Mouse (Mus musculus) T-helper 2 cell (primary cell): ENCODE measurements around the gene Slit1.

Source experiments
- in situ Hi-C: fragments of 300-600 bp; cut with MboI, MseI; formaldehyde crosslinking; loops from one replicate; pipeline ENCODE4 v1.15.1; 2025; ENCODE audit warnings: high pct_unique_total_duplicates

Slit1 gene

DNA sequence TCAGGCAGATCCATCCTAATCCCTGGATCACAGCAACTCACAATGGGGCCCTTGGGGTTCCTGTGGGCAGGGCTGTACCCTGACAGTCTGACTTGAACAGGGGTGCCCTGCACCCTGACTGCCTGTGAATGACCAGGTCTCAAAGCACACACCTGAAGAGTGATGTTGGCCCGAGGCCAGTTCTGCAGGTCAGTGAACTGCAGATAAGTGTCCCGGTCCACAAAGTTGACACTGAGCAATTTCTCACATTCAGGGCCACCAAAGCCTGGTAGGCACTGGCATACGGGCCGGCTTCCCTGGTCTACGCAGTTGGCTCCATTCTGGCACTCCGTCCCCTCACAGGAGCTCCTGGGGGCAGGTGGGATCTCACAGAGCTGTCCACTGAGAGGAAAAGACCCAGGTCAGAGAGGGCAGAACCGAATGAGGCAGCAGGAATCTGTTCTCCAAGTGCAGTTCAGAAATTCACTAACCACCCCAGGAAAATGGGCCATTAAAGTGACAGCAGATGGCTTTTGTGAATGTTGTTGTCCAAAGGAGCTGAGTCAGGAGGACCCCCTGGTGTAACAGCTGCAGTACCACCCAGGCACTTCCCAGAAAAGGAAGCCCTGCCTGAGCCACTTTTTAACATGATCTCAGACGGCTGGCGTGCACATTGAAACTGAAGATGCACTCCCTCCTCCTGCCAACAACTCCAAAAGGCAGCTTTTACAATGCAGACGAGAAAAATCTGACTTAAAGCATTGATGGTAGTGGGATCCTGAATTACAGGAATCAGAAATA, 137.1 kb downstream of the Slit1 start:
- in situ Hi-C loops: loop anchor here (10.0 kb wide), 1 partner anchor 1958 kb away; no protein-coding TSS in a partner anchor

- in situ Hi-C loops: loop anchor here (10.0 kb wide), 1 partner anchor 1964 kb away; no protein-coding TSS in a partner anchor
Measured at GRCm38 (mm10) chr19:41600647-41601046, 142.8 kb downstream of the Slit1 start.

GRCm38 (mm10) chr19:41597170-41597894, 146.1 kb downstream of the Slit1 start:
- in situ Hi-C loops: no loop called here

GRCm38 (mm10) chr19:41591808-41592207, 151.7 kb downstream of the Slit1 start:
- in situ Hi-C loops: no loop called here

DNA sequence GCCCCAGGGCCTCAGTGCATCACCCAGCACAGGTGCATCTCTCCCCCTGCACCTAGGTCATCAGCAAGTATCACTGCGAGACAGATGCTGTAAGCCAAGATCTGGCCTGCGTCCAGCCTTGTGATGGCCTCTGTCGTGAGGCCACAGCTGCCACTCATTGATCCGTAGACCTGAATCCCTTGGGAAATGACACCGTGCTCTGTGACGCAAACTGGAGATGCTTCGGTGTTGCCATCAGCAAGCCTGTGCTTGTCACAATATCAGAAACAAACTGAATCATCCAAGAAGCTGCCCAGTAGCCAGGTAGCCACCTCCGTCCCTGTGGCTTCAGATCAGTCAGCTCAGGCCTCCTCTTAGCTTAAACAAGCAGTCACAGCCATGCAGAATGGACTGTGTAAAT, 153.8 kb downstream of the Slit1 start:
- in situ Hi-C loops: no loop called here

DNA sequence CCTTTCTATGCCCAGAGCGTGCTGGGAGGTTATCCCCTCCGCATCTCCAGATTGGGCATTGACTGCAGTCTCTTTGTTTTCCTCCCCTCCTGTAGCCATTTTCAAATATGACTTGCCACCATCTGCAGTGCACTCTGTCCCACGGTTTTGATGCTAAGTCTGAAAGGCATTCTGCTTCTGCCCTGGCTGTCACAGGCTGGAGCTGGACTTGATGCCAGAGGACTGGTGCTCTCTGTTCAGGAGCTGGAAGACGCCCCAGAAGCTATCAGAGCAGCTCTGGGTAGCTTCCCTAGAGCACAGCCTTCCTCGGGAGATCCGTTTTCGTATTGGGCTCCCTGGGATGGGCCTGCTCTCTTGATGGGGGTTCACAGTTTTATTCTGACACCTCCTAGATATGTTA, 154.4 kb downstream of the Slit1 start:
- in situ Hi-C loops: no loop called here

DNA sequence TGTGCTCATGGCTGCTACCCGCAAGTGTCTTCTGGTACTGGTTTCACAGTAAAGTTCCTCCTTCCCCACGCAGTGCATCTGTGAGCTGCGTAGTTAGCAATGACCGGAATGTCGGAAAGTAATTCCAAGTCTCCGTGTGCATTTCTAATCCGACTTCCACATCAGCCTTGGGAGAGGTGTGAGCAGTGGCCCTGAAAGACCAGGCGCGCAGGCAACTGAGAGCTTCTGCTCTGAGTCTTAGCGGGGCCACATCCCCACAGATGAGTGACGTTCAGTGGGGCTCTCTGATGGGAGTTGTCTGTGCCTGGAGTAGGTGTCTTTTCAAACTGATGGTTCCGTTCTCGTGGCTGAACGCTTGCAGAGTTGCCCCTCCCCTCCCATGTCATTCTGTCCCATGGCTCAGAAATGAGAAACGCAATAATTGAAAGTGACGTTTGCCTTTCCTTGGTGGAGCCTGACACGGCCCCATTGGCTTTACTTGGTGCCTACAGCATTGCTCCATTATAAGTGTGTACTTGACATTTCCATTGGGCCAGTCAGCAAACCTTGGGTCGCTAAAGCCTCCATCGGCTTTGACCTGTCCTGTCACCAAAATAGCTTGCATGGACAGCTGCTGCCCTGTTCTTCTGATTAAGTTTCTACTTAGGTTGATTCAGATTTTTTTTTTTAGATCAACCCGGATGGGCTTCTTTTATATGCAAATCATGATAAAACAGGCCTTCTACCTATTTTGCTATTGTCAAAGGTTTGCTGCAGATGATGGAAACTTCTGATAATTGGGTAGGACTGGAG, 155.8 kb downstream of the Slit1 start:
- in situ Hi-C loops: no loop called here

GRCm38 (mm10) chr19:41586752-41587151, 156.7 kb downstream of the Slit1 start:
- in situ Hi-C loops: no loop called here

- in situ Hi-C loops: no loop called here
Measured at GRCm38 (mm10) chr19:41582918-41583514, 160.4 kb downstream of the Slit1 start.

- in situ Hi-C loops: no loop called here
Measured at GRCm38 (mm10) chr19:41581706-41582420, 161.6 kb downstream of the Slit1 start, which contains the start of gene Gm340. Gene Gm340 (plus strand): TSS chr19:41582370.

DNA sequence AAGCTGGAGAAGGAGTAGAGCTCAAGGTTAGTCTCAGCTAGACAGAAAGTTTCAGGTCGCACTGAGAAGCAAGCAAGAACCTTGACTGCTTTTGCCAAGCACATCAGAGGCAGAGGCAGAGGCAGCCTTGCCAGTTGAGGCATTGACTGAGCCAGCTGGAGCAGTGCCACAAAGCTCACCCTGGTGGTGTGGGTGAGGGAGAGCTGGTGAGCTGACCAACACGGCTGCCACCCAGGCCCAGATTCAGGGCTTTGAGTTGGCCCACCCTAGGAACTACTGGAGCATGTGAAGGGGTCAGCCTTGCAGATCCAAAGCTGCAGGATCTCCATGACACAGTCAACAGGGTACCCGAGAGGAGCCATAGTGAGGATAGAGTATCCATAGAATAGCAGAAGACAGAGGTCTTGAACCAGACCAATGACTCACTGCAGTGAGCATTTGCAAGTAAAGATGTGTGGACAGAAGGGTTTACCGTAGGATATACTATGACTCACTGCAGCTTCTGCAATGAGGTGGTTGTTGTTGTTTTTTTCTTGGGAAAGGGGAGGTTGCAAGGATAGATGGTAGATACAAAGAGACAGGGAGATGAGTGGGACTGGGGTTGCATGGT, 164.0 kb downstream of the Slit1 start:
- in situ Hi-C loops: no loop called here

DNA sequence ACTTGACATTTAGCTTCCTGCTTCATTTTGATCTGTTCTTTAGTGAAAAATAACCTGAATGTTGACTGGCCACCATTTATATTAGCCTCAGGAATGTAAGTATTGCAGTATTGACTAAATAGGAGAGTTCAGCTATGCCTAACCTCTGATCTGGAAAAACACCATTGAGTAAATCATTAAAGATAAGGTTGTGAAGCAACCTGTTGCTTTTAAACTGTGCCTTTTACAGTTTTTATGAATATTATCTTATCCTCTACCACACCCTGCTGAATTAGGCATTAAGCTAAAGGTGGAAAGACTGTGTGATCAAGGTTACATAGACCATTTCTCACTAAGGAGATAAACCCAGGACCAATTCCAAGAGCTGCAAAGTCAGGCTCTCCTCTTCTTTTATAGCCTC, 165.9 kb downstream of the Slit1 start:
- in situ Hi-C loops: no loop called here

DNA sequence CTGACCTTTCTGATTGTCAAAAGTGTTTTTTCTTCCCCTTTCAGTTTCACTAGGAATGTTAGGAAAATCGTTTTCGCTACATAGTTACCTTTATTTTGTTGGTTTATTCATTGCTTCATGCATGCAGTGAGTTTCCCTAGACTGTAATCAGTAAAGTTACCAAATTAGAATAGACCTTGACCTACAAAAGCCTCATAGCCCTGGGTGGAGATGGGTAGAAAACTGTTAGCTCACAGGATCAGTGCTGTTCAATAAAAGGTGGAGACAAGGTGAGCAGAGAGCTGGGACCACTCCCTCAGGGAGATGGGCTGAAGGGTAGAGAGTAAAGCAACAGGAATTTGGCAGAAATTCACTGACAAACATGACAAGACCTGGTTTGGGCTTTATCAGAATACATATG, 169.8 kb downstream of the Slit1 start:
- in situ Hi-C loops: no loop called here

GRCm38 (mm10) chr19:41568791-41569190, 174.7 kb downstream of the Slit1 start:
- in situ Hi-C loops: no loop called here

GRCm38 (mm10) chr19:41560856-41561255, 182.6 kb downstream of the Slit1 start:
- in situ Hi-C loops: no loop called here

- in situ Hi-C loops: no loop called here
Measured at GRCm38 (mm10) chr19:41558891-41559486, 184.5 kb downstream of the Slit1 start.

GRCm38 (mm10) chr19:41557491-41557890, 186.0 kb downstream of the Slit1 start:
- in situ Hi-C loops: no loop called here

DNA sequence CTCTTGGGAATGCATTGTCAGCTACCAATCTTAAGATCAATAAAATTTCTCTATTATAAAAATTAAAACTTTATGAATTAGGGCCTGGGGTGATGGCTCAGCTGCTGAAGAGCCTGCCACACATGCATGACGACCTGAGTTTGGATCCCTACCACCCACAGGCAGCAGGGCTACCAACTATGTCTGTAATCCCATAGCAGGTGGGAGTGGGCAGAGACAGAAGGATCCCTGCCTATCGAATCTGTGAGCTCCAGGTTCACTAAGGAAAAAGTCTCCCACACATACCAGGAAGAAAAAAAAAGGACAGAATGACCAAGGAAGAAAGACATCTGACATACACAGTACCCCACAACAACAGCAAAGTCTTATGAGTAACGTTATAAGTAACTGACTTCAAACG, 186.5 kb downstream of the Slit1 start:
- in situ Hi-C loops: no loop called here
